Mouse (Mus musculus) ES-E14 (cell line): Measurements from ENCODE around the gene Prickle3. TPM values are rescaled to one million over a fixed set of nuclear protein-coding genes. Genes with fewer than 3 reads are reported as not detected.

ENCODE experiments used
- total RNA-seq: library from RNA; depleted of rRNA; stranded (reverse); fragments of 300-350 nt; gene quantifications from 2 replicates; pipeline ENCODE4 v1.2.3, GENCODE M21; 2012; rRNA removed

Gene Prickle3
- total RNA-seq, 1 experiment, result 1.5 TPM

Other genes starting within 250 kb of the Prickle3 start
- 0.49 and 0.63 TPM in 2 replicates for gene Foxp3, start 83.6 kb upstream of the Prickle3 start, total RNA-seq
- gene Ppp1r3f, start 83.0 kb upstream of the Prickle3 start, total RNA-seq, result 1.7 and 2.4 TPM in 2 replicates
- 19.5 and 23.9 TPM in 2 replicates for gene Ccdc22, start 51.7 kb upstream of the Prickle3 start, total RNA-seq
- 0.16 TPM in 1 of 2 replicates, not detected in the other for gene Cacna1f, start 50.2 kb upstream of the Prickle3 start, total RNA-seq
- 1.6 and 4.9 TPM in 2 replicates for gene Syp, start 18.8 kb upstream of the Prickle3 start, total RNA-seq
- gene Plp2, start 14.1 kb downstream of the Prickle3 start, total RNA-seq, result 278 and 336 TPM in 2 replicates
- gene Magix, start 24.0 kb downstream of the Prickle3 start, total RNA-seq, result 0.11 and 0.36 TPM in 2 replicates
- 9.5 and 11.5 TPM in 2 replicates for gene Gpkow, start 39.9 kb downstream of the Prickle3 start, total RNA-seq
- gene Wdr45, start 57.1 kb downstream of the Prickle3 start, total RNA-seq, result 55.3 and 57.6 TPM in 2 replicates
- gene Gm45208, start 65.0 kb downstream of the Prickle3 start, total RNA-seq, result 0.26 TPM in 1 of 2 replicates, not detected in the other
- 41.9 and 48.0 TPM in 2 replicates for gene Praf2, start 71.2 kb downstream of the Prickle3 start, total RNA-seq
- gene Ccdc120, start 93.6 kb downstream of the Prickle3 start, total RNA-seq, result 15.8 and 22.9 TPM in 2 replicates
- 32.3 and 45.8 TPM in 2 replicates for gene Tfe3, start 105.3 kb downstream of the Prickle3 start, total RNA-seq
- 14.9 and 22.6 TPM in 2 replicates for gene Gripap1, start 132.5 kb downstream of the Prickle3 start, total RNA-seq
- 3.1 and 5.4 TPM in 2 replicates for gene Kcnd1, start 165.0 kb downstream of the Prickle3 start, total RNA-seq
- 65.3 and 71.0 TPM in 2 replicates for gene Otud5, start 184.1 kb downstream of the Prickle3 start, total RNA-seq
- 17.2 and 20.8 TPM in 2 replicates for gene Pim2, start 221.0 kb downstream of the Prickle3 start, total RNA-seq
- 38.3 and 51.2 TPM in 2 replicates for gene Slc35a2, start 226.8 kb downstream of the Prickle3 start, total RNA-seq
- gene Pqbp1, start 242.0 kb downstream of the Prickle3 start, total RNA-seq, result 47.3 and 69.9 TPM in 2 replicates
- 39.2 and 58.5 TPM in 2 replicates for gene Timm17b, start 242.1 kb downstream of the Prickle3 start, total RNA-seq